Mouse (Mus musculus): Measurements from ENCODE around the gene Xpo1. TPM values are rescaled to one million over a fixed set of nuclear protein-coding genes. Genes with fewer than 3 reads are reported as not detected.
"Not testable (repeated sequence)": the region's sequence is repeated elsewhere in the genome, so short reads cannot be mapped to it uniquely, and the experiment has no call there.

Xpo1 gene
- 10 to 100 TPM; 38.0 to 50.6 TPM for total RNA-seq (2021)
- long read RNA-seq, experiment 1, full-length matches to known transcripts = 33 of 39 reads
- long read RNA-seq, experiment 1, partial matches to known transcripts = 4 of 39 reads
- long read RNA-seq, experiment 1, other reads (novel, unspliced or antisense) = 2 of 39 reads
- long read RNA-seq, experiment 2, full-length matches to known transcripts = 23 of 35 reads
- long read RNA-seq, experiment 2, partial matches to known transcripts = 6 of 35 reads
- long read RNA-seq, experiment 2, other reads (novel, unspliced or antisense) = 6 of 35 reads

DNA sequence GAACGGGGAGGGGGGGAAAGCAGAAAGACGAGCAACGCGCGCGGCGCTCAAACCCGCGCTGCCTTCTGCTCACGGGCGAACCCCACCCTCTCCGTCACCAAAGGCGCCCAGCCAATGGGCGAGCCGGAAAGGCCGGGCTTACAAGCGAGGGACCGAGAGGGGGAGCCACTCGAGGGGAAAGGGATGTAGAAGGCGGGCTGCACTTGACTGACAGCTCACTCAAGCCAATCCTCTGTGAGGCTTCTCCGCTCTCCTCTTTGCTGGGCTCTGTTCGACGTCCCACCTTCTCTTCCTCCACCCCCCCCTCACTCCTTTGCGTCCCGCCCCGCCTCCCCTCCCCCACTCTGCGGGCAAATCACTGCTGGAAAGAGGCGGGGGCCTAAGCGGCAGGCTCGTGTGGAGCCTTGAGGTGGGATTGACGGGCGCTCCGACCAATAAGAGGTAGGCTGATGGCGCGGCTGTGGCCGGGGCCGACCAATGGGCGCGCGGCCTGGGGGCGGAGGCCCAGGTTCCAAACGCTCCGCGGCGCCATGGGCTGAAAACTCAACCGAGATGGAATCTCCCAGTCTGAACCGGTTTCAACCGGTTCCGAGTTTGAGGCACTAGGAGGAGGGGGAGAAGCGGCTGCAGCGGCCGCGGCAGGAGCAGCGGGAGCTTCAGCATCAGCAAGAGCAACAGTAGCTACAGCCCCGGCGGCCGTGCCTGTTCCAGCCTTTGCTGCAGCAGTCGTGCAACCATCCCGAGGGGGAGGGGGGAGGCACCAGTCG is at the start of gene Xpo1:
Xpo1 (plus strand) TSS at position 615 of the 767 bp plus-strand sequence.
- DNase-seq = peak; percentile 100

DNA sequence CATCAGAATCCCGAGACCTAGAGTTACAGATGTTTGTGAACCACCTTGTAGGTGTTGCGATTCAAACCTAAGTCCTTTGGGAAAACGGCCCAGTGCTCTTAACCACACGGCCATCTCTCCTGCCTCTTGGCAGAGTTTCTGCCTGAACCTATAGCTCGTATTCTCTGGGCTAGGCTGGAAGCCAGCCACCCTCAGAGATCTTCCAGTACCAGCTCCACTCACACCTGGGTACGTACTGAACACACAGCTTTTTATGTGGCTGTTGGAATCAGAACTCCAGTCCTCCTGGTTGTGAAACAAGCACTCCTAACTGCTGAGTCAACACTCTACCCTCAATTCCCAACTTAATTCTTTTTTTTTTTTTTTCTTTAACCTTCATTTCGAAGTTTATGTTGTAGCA is 46.1 kb upstream of the Xpo1 start:
- DNase-seq = no peak

DNA sequence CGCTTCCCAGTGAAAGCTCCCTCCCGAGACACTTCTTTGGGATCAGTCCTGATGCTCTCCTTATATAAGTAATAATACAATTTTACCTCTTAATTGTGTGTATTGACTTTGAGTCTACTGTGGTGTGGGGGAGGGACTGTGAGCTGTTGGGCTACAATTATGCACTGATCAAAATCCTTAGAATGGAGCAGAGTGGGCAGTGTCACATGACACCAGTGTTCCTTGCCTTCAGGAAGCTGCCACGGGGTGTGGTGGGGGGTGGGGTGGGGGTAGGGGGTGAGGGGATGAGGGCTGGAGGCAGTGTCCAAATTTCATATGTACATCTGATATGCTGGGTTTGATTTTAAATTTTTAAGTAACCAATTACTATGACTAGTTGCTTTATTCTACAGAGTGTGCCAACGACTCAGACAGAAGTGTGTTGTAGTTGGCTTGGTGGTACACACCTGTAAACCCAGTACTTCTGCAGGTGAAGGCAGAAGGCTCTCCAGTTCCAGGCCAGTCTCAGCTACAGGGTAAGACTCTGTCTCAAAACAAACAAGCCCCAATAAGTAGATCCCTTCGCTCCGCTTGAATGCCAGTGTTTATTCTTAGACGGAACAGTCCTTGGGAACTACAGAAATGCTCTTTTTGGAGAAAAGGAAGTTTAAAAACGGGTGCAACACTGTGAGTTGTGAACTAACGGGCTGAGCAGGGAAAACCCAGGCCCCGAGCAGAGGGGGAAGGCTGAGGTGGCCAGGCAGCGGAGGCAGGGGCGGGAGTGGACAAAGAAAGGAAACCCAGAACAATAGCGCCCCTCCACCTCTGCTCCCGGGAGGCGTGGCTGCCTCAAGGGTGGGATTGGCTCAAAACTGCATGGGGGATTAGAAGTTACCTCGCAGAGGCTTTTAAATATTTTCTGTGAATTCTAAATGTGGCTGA is 45.0 kb upstream of the Xpo1 start:
- DNase-seq = peak; percentile 14

- DNase-seq = no peak
Observed at GRCm38 (mm10) chr11:23217430-23217829, 38.4 kb upstream of the Xpo1 start.

GRCm38 (mm10) chr11:23236015-23236414 is 19.8 kb upstream of the Xpo1 start:
- no peak for DNase-seq

- no peak for DNase-seq
Observed at GRCm38 (mm10) chr11:23253931-23254330, 1.9 kb upstream of the Xpo1 start.

DNA sequence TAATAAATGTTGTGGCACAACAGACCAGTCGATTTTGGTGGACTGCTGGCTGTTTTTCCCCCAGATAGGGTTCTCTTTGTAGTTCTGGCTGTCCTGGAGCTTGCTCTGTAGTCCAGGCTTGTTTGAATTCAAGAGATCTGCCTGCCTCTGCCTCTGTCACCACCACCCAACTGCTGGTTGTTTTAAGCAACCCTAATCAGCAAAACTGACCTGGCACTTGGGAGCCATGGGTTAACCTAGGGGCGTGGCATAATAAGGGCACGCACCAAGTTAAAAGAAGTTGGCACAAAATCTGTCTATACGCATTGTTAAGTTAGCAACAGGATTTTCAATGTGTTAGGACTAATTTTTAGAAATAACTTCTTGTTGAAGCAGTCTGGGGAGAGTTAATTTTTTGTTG is 1.3 kb upstream of the Xpo1 start:
- no peak for DNase-seq

GRCm38 (mm10) chr11:23255053-23255426 is 801 bp upstream of the Xpo1 start:
- DNase-seq = no peak

DNA sequence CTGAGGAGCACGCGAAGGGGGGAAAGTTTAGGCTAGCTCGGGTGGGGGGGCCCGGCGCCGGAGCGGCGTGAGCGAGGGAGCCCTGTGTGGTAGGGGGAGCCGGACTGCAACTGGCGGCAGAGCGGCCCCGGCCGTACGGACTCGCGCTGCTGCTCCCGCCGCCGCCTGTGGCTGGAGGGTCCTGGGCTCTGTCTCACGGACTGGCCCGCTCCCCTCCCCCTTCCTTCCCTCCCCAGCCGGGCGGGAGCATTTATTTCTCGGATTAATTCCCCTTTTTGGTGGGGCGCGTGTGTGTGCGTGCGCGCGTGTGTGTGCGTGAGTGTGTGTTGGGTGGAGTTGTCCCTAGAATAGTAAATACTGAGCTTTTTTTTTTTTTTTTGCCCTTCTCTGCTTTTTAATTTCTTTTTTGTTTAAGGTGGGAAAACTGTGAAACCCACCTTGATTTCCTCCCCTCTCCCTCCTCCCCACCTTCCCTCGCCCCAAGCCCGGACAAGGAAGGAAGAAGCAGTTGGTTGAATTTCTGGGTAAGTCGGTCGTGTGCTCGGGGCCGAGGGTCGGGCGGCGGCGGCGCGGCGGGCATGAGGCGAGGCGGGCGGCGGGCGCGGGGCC is 457 bp downstream of the Xpo1 start:
- no peak for DNase-seq

DNA sequence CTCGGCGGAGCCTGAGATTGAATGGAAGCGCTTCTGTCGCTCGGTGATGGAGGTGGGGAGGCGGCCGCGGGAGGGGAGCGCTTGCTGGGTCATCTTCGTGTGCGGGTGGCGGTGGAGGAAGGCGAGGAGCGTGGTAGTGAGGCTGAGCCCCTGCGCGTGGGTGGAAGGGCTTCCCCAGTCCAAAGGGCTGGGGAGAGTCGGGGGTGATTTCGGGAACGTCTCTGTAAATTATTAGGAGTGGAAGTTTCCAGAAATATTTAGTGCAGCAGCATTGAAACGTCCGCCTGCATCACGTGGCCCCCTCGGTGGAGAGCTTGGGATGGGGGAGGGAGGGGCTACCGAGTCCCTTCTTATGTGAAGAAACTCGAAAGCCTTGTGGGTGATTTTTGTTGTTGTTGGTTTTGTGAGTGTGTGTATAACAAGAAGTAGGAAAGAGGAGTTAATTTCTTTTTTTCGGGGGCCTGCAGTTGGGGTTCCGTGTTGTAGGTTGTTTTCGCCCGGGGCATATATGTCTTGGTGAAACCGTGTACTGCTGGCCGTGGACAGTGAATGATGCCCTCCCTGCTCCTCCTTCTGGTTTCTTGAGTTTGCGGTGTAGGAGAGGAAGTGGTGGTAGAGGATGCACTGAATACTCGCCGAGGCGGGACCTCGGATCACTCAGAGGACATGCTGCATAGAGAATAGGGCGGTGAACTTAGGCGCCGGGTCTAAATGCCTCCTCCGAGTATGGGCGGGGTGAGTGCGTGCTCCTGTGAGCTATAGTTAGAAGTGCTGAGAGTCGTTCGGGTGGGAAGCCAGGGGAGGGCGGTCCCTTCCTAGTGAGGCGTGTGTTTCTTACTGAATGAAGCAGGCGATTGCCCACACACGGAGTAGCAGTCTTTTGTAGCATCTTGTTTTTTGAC is 1.2 kb downstream of the Xpo1 start:
- DNase-seq = peak; percentile 62

- no peak for DNase-seq
Observed at GRCm38 (mm10) chr11:23259073-23259472, 3.2 kb downstream of the Xpo1 start.

DNA sequence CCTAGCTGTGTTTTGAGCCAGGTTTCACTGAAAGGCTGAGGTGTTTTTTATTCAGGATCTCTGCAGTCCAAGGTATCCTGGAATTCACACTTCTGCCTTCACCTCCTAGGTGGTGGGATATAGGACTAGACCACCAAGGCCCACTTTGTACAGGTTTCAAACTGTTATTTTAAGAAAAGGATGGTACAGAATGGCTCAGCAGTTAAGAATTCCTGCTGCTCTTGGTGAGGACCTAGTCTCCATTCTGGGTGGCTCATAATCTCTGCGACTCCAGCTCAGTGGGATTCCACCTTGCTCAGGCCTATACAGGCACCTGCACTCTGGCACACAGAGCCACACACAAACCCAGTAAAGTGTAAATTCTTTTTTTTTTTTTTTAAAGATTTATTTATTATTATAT is 3.6 kb downstream of the Xpo1 start:
- DNase-seq = no peak

DNA sequence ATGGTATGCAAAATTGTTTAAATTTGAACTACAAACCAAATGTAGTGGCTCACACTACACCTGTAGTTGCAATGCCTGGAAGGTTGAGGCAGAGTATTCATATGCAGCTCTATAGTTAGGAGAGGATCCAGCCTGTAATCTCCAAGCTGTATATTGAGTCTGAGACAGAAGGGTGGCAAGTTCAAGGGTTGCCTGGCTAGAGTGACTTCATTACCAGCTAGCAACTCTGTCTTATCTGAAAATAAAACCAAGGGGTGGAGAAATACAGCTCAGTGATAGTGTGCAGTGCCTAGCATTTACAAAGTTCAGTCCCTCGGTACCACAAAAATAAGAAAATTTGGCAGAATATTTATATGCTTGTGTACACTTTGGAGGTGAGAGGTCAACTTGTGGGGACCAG is 4.3 kb downstream of the Xpo1 start:
- no peak for DNase-seq

GRCm38 (mm10) chr11:23261490-23261889 is 5.6 kb downstream of the Xpo1 start:
- DNase-seq = no peak

DNA sequence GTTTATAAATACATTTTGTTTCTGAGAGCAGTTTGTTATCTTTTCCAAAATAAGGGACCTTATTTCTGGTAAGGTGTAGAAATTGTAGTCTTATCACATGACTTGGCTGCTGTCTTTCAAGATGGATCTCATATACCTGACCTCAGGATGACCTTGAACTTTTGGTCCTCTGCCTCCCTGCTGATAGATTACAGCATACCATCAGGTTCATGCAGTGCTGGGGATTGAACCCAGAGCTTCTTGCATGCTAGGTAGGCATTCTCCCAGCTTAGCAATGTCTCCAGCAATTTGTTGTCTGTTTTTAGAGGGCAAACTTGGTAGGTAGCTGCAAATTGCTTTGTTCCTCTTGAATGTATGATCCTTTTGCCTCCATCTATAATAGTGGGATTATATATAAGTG is 9.1 kb downstream of the Xpo1 start:
- no peak for DNase-seq

DNA sequence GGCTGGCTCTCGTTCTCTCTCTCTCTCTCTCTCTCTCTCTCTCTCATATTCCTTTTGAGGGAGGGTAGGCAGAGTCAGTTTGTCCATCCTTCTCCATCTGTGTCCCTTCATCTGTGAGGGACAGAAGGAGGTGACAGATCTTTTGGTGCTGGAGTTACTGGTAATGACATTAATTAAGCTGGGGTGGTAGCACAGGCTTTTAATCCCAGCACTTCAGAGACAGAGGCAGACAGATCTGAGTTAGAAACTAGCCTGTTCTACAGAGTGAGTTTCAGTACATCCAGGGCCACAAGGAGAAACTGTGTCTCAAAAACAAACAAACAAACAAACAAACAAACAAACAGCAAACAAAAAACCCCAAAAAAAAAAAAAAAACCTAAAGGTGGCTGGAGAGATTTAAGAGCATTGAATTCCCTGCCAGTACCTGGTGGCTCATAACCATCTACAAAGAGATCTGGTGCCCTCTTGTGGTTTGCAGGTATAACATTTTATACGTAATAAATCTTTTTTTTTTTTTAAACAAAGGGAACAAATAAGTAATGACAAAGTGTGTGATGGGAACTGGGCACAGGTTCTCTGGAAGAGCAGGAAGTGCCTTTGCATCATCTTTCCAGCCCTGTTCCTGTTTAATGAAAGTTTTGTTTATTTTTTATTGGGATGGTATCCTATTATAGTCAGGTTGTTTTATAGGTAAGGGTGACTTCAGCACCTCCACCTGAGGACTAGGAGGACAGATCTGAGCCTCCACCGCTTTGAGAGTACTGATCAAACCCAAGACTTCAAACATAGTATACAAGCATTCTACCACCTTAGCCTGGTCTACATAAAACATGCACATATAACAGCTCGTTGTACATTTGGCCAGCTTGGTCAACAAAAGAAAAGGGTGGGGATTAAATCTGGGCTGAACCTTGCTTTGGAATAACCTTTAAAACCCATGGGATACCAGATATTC is 16.2 kb downstream of the Xpo1 start:
- no peak for DNase-seq

GRCm38 (mm10) chr11:23275780-23276179 is 19.9 kb downstream of the Xpo1 start:
- no peak for DNase-seq

GRCm38 (mm10) chr11:23284469-23284868 is 28.6 kb downstream of the Xpo1 start:
- DNase-seq = no peak

DNA sequence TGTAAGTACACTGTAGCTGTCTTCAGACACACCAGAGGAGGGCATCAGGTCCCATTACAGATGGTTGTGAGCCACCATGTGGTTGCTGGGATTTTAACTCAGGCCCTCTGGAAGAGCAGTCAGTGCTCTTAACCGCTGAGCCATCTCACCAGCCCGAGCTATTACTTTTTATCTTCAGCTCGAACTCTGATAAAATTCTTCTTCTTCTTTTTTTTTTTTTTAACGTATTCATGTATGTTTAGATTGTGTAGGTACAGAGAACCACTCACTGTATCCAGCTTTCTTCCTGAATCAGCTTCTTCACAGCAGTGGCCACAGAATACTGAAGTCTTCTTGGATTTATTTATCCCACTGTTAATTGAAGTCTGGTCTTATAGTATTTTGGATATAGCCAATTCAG is 33.0 kb downstream of the Xpo1 start:
- DNase-seq = not testable (repeated sequence)

- DNase-seq = no peak
Observed at GRCm38 (mm10) chr11:23297379-23297778, 41.5 kb downstream of the Xpo1 start.
